Mouse (Mus musculus) cortical plate, adult 2 months (tissue): ENCODE measurements around the gene Plekhg6. TPM values are rescaled to one million over a fixed set of nuclear protein-coding genes. Genes with fewer than 3 reads are reported as not detected.

Source experiments
- H3K27ac ChIP-seq: fragments of 200-500 bp; 2 replicates; pipeline ENCODE4 v1.5.1; 2012; ENCODE audit warnings: low read length, control low read depth, inconsistent platforms; ENCODE audit not compliant: insufficient read depth
- H3K4me1 ChIP-seq: fragments of 200-500 bp; 2 replicates; pipeline ENCODE4 v1.6.1; 2011; ENCODE audit warnings: low read length; ENCODE audit not compliant: control insufficient read depth, insufficient read depth
- H3K4me3 ChIP-seq: fragments of 200-500 bp; 2 replicates; pipeline ENCODE4 v1.5.1; 2011; ENCODE audit warnings: mild to moderate bottlenecking, low read length, control low read depth; ENCODE audit not compliant: insufficient read depth
- CTCF ChIP-seq: fragments of 200-500 bp; IDR thresholded peaks from 2 replicates; pipeline ENCODE4 v1.5.1; 2011; ENCODE audit warnings: mild to moderate bottlenecking, control low read depth, low read length; ENCODE audit not compliant: insufficient read depth; ENCODE audit errors: extremely low read depth
- POLR2A ChIP-seq: fragments of 200-500 bp; IDR thresholded peaks from 2 replicates; pipeline ENCODE4 v1.6.1; 2011; ENCODE audit warnings: mild to moderate bottlenecking, low read length, control low read depth; ENCODE audit not compliant: insufficient read depth; ENCODE audit errors: extremely low read depth
- polyA plus RNA-seq: library from polyadenylated mRNA; depleted of rRNA; stranded (reverse); fragments of >200 nt; gene quantifications from 2 replicates; pipeline ENCODE4 v1.2.3, GENCODE M21; 2012

The Plekhg6 gene
- polyA plus RNA-seq, 1 experiment, result 0.23 TPM

DNA sequence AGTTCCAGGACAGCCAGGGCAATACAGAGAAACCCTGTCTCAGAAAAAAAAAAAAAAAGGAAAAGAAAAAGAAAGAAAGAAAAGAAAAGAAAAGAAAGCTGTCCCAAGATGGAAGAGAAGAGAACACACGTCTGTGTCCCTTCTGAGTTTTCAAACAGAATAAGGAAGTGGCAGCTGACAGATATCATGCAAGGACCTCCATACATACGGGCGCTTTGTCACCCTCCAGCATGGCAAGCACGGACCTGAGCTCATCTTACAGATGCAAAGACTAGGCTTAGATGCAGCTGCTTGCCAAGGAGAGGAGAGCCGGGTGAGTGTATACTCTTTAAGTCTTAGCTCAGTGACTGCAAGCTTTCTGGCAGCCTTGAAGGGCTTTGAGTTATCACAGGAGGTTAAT, 15.1 kb downstream of the Plekhg6 start:
- Histone ChIP-seq H3K27ac (no peak overlapping the region), H3K4me1 (no peaks in the 10 kb centered on the region), H3K4me3 (no peak overlapping the region)
- TF ChIP-seq POLR2A (no peak), CTCF (no peak)

DNA sequence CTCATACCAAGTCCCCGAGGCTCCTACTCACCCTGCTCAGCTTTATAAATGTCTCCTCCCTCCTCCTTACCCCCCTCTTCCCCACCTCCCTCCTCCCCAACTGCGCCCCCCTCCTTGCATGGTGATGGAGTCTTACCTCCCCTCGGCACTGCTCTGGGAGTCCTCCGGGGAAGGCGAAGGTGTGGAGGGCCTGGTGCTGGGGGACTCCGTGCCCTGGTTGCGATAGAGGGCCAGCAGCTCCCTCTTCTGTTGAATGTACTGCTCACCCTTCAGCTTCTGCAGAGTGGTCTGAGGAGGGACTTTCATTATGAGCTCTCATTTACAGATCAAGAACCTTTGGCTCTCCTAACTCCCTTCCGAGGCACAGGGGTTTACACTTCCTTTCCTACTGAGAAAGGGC, 16.1 kb downstream of the Plekhg6 start:
- Histone ChIP-seq H3K4me1 (no peaks in the 10 kb centered on the region), H3K4me3 (no peak overlapping the region), H3K27ac (no peak overlapping the region)
- TF ChIP-seq POLR2A, result no peak
- peak; percentile 26; the same call in 1 of the 2 replicates for TF ChIP-seq CTCF

DNA sequence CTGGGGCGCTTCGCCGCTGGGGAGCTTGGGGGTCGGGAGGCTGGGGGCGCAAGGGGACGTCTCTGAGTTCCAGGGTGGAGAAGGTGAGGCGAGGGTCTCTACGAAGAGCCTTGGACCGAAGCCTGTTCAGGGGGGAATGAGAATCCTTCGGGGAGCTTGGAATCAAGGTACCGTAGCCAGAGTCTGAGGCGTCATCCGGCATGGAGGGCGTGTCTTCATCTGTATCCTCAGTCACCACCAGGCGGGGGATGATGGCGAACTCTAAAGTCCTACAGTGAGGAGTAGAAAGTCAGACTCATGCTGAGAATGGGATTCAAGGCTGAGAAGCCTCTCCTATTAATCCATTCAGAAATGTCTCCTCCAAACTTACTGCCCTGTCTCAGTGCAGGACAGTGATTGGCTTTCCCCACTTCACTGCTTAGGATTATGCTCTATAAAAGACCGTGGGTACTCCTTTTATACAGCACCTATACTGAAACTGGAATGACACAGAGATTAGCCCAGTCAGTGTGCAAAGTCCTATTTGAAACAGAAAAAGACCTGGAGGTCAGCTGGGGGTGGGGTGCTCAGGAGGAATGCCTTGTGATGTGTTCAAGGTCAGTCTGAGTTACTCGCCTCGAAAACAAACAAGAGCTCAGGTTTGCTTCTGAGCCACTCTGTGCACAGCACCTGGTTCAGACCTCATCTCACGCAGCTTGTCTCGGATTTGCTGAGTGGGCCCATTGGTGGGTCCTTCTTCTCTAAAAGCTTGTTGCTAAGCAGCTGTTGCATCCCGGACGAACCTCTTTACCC, 16.9 kb downstream of the Plekhg6 start:
- Histone ChIP-seq H3K4me3 (no peak overlapping the region), H3K4me1 (no peaks in the 10 kb centered on the region), H3K27ac (no peak overlapping the region)
- no peak for TF ChIP-seq POLR2A
- TF ChIP-seq CTCF, result no peak

GRCm38 (mm10) chr6:125363021-125363420, 17.6 kb downstream of the Plekhg6 start:
- no peak overlapping the region for H3K4me3 ChIP-seq
- no peak for TF ChIP-seq POLR2A

GRCm38 (mm10) chr6:125361467-125362291, 18.9 kb downstream of the Plekhg6 start:
- Histone ChIP-seq H3K27ac (no peak overlapping the region), H3K4me1 (no peaks in the 10 kb centered on the region), H3K4me3 (no peak overlapping the region)
- TF ChIP-seq CTCF (peak; percentile 58), POLR2A (no peak)

More at GRCm38 (mm10) chr6:125363021-125363420, 17.6 kb downstream of the Plekhg6 start:
- H3K27ac ChIP-seq, result no peak overlapping the region
- no peaks in the 10 kb centered on the region for H3K4me1 ChIP-seq

- Histone ChIP-seq H3K27ac (no peak overlapping the region), H3K4me3 (no peak overlapping the region), H3K4me1 (no peaks in the 10 kb centered on the region)
- no peak for TF ChIP-seq CTCF
- TF ChIP-seq POLR2A, result no peak
These were observed 19.7 kb downstream of the Plekhg6 start for GRCm38 (mm10) chr6:125360846-125361245.

DNA sequence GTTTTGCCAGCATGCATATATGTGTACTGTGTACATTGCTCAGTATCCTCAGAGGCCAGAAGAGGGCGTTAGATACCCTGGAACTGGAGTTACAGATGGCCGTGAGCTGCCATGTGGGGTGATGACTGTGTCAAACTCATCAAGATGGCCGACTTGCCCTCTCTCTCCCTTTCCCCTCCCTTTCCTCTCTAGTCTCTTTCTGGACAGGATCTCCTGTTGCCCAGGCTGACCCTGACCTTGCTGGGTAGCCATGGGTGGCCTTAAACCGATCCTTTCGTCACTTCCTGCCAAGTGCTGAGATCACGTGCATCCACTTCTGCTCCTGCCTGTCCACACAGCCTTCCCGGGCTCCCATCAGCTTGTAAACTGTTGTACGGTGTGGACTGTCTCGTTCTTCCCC, 20.6 kb downstream of the Plekhg6 start:
- Histone ChIP-seq H3K27ac (no peak overlapping the region), H3K4me3 (no peak overlapping the region), H3K4me1 (peaks cover 4% of the 10 kb centered on the region; the same call in 1 of the 2 replicates)
- TF ChIP-seq CTCF (no peak), POLR2A (no peak)

- no peak overlapping the region for H3K27ac ChIP-seq
- H3K4me1 ChIP-seq, result peaks cover 5% of the 10 kb centered on the region; the same call in 1 of the 2 replicates
- H3K4me3 ChIP-seq, result no peak overlapping the region
- TF ChIP-seq CTCF, result no peak
These were observed 23.3 kb downstream of the Plekhg6 start for GRCm38 (mm10) chr6:125357334-125357733.

DNA sequence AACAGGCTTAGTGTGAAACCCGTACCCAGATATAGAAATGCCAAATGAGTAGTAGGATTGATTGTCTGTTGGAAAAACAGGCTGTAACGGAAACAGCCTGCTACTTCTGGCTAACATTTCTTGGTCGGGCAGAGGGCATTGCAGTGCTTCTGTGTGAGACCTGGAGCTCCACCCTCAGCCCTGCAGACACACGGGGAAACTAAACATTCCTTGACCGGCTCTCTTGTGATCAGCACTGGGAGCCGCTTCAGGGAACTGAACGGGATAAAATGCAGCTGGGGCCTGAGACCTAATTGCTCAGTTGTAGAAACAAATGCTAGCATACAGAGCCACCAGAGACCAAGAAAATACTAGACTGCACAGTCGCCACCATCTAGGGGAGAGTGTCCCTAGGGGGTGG, 24.3 kb downstream of the Plekhg6 start:
- Histone ChIP-seq H3K4me1 (peaks cover 5% of the 10 kb centered on the region; the same call in 1 of the 2 replicates), H3K4me3 (no peak overlapping the region), H3K27ac (no peak overlapping the region)
- no peak for TF ChIP-seq CTCF
- TF ChIP-seq POLR2A, result no peak
